13 mouse cellular contexts compared by ENCODE assay signal in the genomic region with DNA sequence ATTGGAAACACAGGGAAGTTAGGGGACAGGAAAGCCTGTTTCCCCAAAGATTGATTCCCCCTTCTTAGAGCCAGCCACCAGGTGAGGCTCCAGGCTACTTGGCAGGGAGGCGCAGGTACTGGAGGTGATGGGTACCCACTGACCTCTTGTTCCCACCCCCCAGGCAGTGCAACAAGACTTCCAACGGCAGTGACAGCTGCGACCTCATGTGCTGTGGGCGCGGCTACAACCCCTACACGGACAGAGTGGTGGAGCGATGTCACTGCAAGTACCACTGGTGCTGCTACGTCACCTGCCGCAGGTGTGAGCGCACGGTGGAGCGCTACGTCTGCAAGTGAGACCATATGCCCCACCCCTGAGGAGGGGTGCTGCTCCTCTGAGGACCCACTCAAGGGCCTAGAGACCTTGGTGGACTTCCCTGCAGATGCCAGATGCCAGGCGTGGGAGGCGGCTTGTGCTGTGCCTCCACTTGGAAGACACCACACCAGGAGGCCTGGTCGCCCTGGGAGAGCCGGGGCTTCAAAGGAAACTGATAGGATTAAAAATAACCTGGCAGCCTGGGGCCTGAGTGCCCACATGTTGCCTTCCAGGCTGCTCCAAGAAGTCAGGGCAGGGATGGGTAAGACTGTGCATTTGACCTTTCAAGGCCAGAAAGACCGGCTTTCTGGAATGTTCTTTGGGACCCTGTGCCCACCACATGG.
"Had no signal": no experiment of that assay in that cellular context is flagged by ENCODE, and none has a peak within 500 bp of the region (broad histone marks: within the 10 kb centered on the region; RNA-seq: fewer than 3 reads in every experiment).

No protein-coding gene starts in this region.

- DNase-seq: kidney, adult 8-10 months; kidney, postnatal 25 days; left cerebral cortex, postnatal 4 days; lung, adult 18-20 months; midbrain, embryonic 14.5 days; right cerebral cortex, postnatal 25 days; thymus, adult 2 months; thymus, postnatal 25 days had no signal

- H3K27ac ChIP-seq: layer of hippocampus, adult 2 months; limb, embryonic 13.5 days; liver, embryonic 14.5 days; midbrain, embryonic 10.5 days; neural tube, embryonic 12.5 days had no signal

- H3K4me3 ChIP-seq: layer of hippocampus, adult 2 months; limb, embryonic 13.5 days; midbrain, embryonic 10.5 days; neural tube, embryonic 12.5 days had no signal

- H3K36me3 ChIP-seq: midbrain, embryonic 10.5 days had no signal

- H3K9me3 ChIP-seq: limb, embryonic 13.5 days; midbrain, embryonic 10.5 days; neural tube, embryonic 12.5 days had no signal

- H3K27me3 ChIP-seq: neural tube, embryonic 12.5 days had no signal

- H3K4me2 ChIP-seq: limb, embryonic 13.5 days; neural tube, embryonic 12.5 days had no signal

- H3K9ac ChIP-seq: limb, embryonic 13.5 days; liver, embryonic 14.5 days; neural tube, embryonic 12.5 days had no signal
